23 mouse cellular contexts compared by ENCODE assay signal in the genomic region with DNA sequence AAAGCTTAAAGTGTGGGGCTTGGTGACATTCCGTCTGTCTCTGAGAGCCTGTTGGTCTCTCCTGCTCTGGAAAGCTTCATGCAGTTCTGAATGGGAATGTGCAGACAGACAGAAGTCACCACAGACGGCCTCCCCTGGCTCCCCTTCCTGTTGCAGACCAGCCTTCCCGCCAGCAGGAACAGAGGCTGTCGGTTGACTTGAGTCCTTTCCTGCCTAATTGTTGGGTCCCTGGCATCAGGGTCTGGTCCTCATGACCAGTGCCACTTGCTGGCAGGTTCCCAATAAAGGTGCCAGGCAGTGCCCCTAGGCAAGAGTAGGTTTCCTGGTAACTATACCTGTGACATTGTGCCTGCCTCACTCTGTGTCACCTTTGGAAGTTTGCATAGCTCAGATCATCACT. TPM values are rescaled to one million over a fixed set of nuclear protein-coding genes. Genes with fewer than 3 reads are reported as not detected.
DNase-seq lines count a peak whose midpoint lies in the region; ATAC-seq and TF ChIP-seq lines count a peak whose summit lies in the region.
"Had no signal": no experiment of that assay in that cellular context is flagged by ENCODE, and none has a peak within 500 bp of the region (broad histone marks: within the 10 kb centered on the region; RNA-seq: fewer than 3 reads in every experiment).

No protein-coding gene starts in this region.

- intact Hi-C loops in heart, postnatal 25 days (cut with DNase I), result no loop called here

- no peak overlapping the region for H3K4me3 ChIP-seq in layer of hippocampus, adult 2 months
- H3K4me3 ChIP-seq: embryonic facial prominence, embryonic 10.5 days; forebrain, embryonic 13.5 days; heart, embryonic 10.5 days; hindbrain, embryonic 15.5 days had no signal

- no peak for ATAC-seq in cerebellum, adult (ENCODE audit: insufficient number of reproducible peaks, low FRiP score, low TSS enrichment)
- ATAC-seq: CD4-positive, CD25-positive, alpha-beta regulatory T cell, adult 4 months; forebrain, embryonic 13.5 days; forebrain, postnatal 0 days had no signal

- no peak for TF ChIP-seq CTCF in layer of hippocampus, adult 2 months (conservative IDR thresholded peaks at IDR 0.05)

- peak overlapping the region; percentile 72 for H3K27ac ChIP-seq in layer of hippocampus, adult 2 months
- H3K27ac ChIP-seq: embryonic facial prominence, embryonic 10.5 days; forebrain, embryonic 13.5 days; heart, embryonic 10.5 days; hindbrain, embryonic 15.5 days had no signal

- peak; percentile 58 for DNase-seq in cerebellum, adult 11-12 months
- DNase-seq in cerebellum, postnatal 14 days, result peak; percentile 57 to 60
- no peak for DNase-seq in cerebellum, postnatal 4 days (ENCODE audit: low spot score in 2 of 2)
- DNase-seq in layer of hippocampus, adult 2 months (ENCODE audit: low spot score in 2 of 2), result no peak
- no peak for DNase-seq in layer of hippocampus, adult 18-20 months (ENCODE audit: low spot score in 2 of 2)
- DNase-seq in heart, postnatal 25 days (ENCODE audit: low spot score), result no peak
- DNase-seq: adrenal gland, adult 8-10 months; B cell, adult 2 months; forebrain, postnatal 0 days; gastrocnemius, postnatal 36 days; heart, adult 18-20 months; heart, postnatal 10 days; kidney, adult 11 months; kidney, adult 9 months had no signal

RNA-seq across cellular contexts. Expression of a gene that starts 10.4 kb away (rescaled TPM):
- 10 to 100 TPM; 45.3 to 49.0 TPM for total RNA-seq in layer of hippocampus, adult 2 months (2021)
- total RNA-seq in layer of hippocampus, adult 18-20 months (2021), result 10 to 100 TPM; 40.6 to 43.8 TPM
- total RNA-seq in heart, postnatal 25 days (2021), result 10 to 100 TPM; 21.3 to 21.6 TPM

RNA-seq across cellular contexts. Expression of a gene that starts 38.5 kb away (rescaled TPM):
- 10 to 100 TPM; 29.9 to 33.9 TPM for total RNA-seq in layer of hippocampus, adult 2 months (2021)
- total RNA-seq in layer of hippocampus, adult 18-20 months (2021), result 10 to 100 TPM; 26.0 to 31.4 TPM
- 1 to 10 TPM; 7.4 to 9.4 TPM for total RNA-seq in heart, postnatal 25 days (2021)
- total RNA-seq: G1E; hematopoietic stem cell, adult 5-6 weeks had no signal

RNA-seq across cellular contexts. Expression of a gene that starts 44.9 kb away (rescaled TPM):
- under 1 TPM; 0.34 to 0.79 TPM for total RNA-seq in layer of hippocampus, adult 2 months (2021)
- total RNA-seq in layer of hippocampus, adult 18-20 months (2021), result under 1 TPM; 0.18 to 0.27 TPM
- not detected for total RNA-seq in heart, postnatal 25 days (2021)
- total RNA-seq: forebrain, postnatal 0 days; G1E; gastrocnemius, adult 8-10 months; gastrocnemius, postnatal 36 days; heart, adult 18-20 months; heart, postnatal 10 days; hematopoietic stem cell, adult 5-6 weeks had no signal

Comparison
In these comparisons a context has a peak if more than half of its experiments do, and no peak if none do; other contexts are left out.
1. DNase-seq: peak in cerebellum, adult 11-12 months (single experiment) and cerebellum, postnatal 14 days (2 of 2); none in cerebellum, postnatal 4 days (0 of 2), layer of hippocampus, adult 2 months (0 of 2), layer of hippocampus, adult 18-20 months (0 of 2) and heart, postnatal 25 days (single experiment).